Mouse (Mus musculus) heart, embryonic 11.5 days (tissue): ENCODE results near the gene Osbpl9. TPM values are rescaled to one million over a fixed set of nuclear protein-coding genes. Genes with fewer than 3 reads are reported as not detected.

ENCODE experiments used
- ATAC-seq: fragments of 200-750 bp; cut with Nextera tagmentation; replicated peaks from 2 replicates; pipeline ENCODE4 v1.8.0; 2017; ENCODE audit warnings: moderate library complexity; ENCODE audit not compliant: insufficient number of reproducible peaks, low FRiP score, low TSS enrichment
- H3K27ac ChIP-seq: fragments of 300-500 bp; sonication (generic); 2 replicates; pipeline ENCODE4 v1.5.1; 2014; ENCODE audit warnings: mild to moderate bottlenecking, low read depth, low read length
- H3K27me3 ChIP-seq: fragments of 300-500 bp; sonication (generic); 2 replicates; pipeline ENCODE4 v1.6.1; 2014; ENCODE audit warnings: mild to moderate bottlenecking, low read length, mixed read lengths; ENCODE audit not compliant: control insufficient read depth, insufficient read depth
- H3K36me3 ChIP-seq: fragments of 300-500 bp; sonication (generic); 2 replicates; pipeline ENCODE4 v1.6.1; 2014; ENCODE audit warnings: mild to moderate bottlenecking, low read length, moderate library complexity, mixed read lengths; ENCODE audit not compliant: control insufficient read depth, insufficient read depth
- H3K4me1 ChIP-seq: fragments of 300-500 bp; sonication (generic); 2 replicates; pipeline ENCODE4 v1.6.1; 2014; ENCODE audit warnings: low read length; ENCODE audit not compliant: control insufficient read depth, insufficient read depth
- H3K4me2 ChIP-seq: fragments of 300-500 bp; sonication (generic); 2 replicates; pipeline ENCODE4 v1.6.1; 2014; ENCODE audit warnings: mild to moderate bottlenecking, moderate library complexity
- H3K4me3 ChIP-seq: fragments of 300-500 bp; sonication (generic); 2 replicates; pipeline ENCODE4 v1.5.1; 2014; ENCODE audit warnings: low read depth, low read length
- H3K9ac ChIP-seq: fragments of 300-500 bp; sonication (generic); 2 replicates; pipeline ENCODE4 v1.6.1; 2014; ENCODE audit warnings: mild to moderate bottlenecking, low read depth, low read length, moderate library complexity
- H3K9me3 ChIP-seq: fragments of 300-500 bp; sonication (generic); replicated peaks from 2 replicates; pipeline ENCODE4 v1.6.1; 2016; ENCODE audit warnings: low read length; ENCODE audit not compliant: control insufficient read depth
- WGBS: fragments of 180-500 bp; shearing (Covaris S2); extraction: QIAGEN DNeasy Blood & Tissue Kit; methylation state at CpG from one replicate; pipeline ENCODE4 v1.1.7; 2014; ENCODE audit not compliant: insufficient replicate concordance; 5-methylcytosine and 5-hydroxymethylcytosine counted together
- polyA plus RNA-seq: library from polyadenylated mRNA; unstranded; fragments of >200 nt; fragmentation: Nextera tagmentation; extraction: Ambion mirVana; gene quantifications from 2 replicates; pipeline ENCODE4 v1.2.1, GENCODE M21; 2014

The Osbpl9 gene
- polyA plus RNA-seq, 1 experiment from 2014 or later: 46.2 TPM

DNA sequence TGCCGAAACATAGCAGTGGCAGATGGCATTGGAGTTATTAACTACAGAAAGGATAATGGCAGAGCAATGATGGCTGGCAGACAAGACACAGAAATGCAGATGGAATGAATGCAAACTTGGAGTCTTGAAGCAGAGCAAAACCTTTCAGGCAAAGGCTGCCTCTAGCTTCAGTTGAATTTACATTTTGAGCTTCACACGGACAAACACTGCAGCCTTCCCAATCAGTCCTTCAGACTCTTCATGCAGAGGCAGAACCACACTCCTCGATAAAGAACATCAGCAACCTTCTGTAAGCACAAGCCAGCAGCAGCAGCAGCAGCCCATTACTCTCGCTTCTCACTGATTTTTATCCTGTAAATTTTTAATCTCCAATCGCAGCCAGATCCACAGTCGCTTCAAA, 46.0 kb downstream of the Osbpl9 start:
- Histone ChIP-seq H3K9ac (no peak overlapping the region), H3K4me2 (peak overlapping the region; percentile 62), H3K27me3 (no peaks in the 10 kb centered on the region), H3K4me1 (peaks cover 14% of the 10 kb centered on the region), H3K4me3 (no peak overlapping the region), H3K36me3 (no peaks in the 10 kb centered on the region), H3K27ac (no peak overlapping the region), H3K9me3 (no peaks in the 10 kb centered on the region)
- WGBS: 79% methylated on average over 6 of the region's 6 CpGs
- ATAC-seq: no peak

DNA sequence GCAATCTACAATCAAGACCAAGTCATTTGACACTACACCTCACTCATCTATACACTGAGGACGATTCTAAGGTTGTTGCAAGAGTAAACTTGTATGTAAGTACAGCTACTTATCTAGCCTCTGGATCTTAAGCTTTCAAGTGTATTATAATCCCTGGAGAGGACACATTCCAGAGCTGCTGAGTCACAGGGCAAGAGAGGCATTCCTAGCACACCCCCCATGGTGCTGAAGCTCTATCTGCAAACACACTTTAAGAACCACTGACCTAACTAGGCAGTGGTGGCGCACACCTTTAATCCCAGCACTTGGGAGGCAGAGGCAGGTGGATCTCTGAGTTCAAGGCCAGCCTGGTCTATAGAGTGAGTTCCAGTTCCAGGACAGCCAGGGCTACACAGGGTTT, 51.9 kb downstream of the Osbpl9 start:
- Histone ChIP-seq H3K9me3 (no peaks in the 10 kb centered on the region), H3K4me1 (peaks cover 4% of the 10 kb centered on the region; the same call in 1 of the 2 replicates), H3K4me2 (no peak overlapping the region), H3K27ac (no peak overlapping the region), H3K36me3 (no peaks in the 10 kb centered on the region), H3K9ac (no peak overlapping the region), H3K27me3 (no peaks in the 10 kb centered on the region), H3K4me3 (no peak overlapping the region)
- no peak for ATAC-seq
- 54% methylated on average over 2 of the region's 2 CpGs for WGBS

DNA sequence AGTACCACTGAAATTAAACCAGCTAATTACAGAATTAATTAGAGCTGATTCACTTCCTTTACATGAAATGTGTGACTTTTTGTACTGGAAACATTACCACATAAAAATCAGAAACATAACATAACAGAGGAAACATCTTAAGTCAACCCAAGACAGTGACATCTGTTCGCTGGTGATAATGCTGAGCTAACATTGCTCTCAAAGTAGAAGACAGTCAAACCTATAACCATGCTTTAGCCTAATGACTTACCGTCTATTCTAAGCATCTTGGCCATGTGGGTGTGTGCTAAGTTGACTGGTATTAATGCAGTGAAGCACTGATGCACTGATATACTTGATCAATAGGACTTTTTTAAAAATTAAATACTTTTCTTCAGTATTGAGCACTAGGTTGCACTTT, 52.7 kb downstream of the Osbpl9 start:
- H3K9ac ChIP-seq: no peak overlapping the region
- H3K27me3 ChIP-seq: no peaks in the 10 kb centered on the region
- no peak overlapping the region for H3K4me2 ChIP-seq
- H3K36me3 ChIP-seq: no peaks in the 10 kb centered on the region
- ATAC-seq: no peak
- H3K9me3 ChIP-seq: no peaks in the 10 kb centered on the region
- no peak overlapping the region for H3K27ac ChIP-seq
- WGBS: 77% methylated on average over 2 of the region's 2 CpGs
- H3K4me3 ChIP-seq: no peak overlapping the region
- peaks cover 4% of the 10 kb centered on the region; the same call in 1 of the 2 replicates for H3K4me1 ChIP-seq

DNA sequence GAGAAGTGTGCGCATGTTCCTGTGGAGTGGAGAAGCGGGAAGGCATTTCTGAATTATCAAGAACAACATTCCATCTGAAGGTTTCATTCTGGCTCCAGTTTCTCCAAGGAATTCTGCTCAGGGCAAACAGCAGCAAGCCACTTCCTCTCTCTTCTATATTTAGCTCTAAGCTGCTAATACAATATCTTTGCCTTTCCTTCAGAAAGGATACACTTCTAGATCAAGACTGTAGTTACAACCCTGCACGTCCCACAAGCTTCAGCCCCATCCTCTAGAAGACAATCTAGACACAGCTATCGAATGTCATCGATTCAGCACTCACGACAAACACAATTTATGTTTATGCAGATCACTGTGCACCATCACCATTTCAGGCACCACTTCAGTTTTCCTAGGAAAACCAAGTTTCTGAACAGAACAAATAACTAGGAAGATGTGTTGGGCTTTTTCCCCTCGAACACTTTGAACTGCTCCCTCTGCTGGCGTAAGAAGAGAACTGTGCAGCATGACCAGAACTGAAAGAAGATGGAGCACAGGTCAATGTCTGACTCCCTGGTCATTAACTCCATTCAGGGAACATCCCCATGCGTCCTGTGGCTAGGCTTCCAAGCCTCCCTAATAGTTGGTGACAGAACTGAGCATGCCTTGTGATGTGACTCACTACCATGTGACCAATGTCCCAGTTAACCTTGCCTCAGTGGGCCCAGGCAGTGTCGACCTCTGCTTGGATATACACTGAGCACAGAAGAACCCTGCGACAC, 54.6 kb downstream of the Osbpl9 start:
- H3K9ac ChIP-seq: no peak overlapping the region; the same call in 1 of the 2 replicates
- peaks cover 11% of the 10 kb centered on the region; the same call in 1 of the 2 replicates for H3K4me1 ChIP-seq
- peak; percentile 49; the same call in 1 of the 2 replicates for ATAC-seq
- no peaks in the 10 kb centered on the region for H3K27me3 ChIP-seq
- H3K36me3 ChIP-seq: no peaks in the 10 kb centered on the region
- H3K4me2 ChIP-seq: peak overlapping the region; percentile 50
- H3K9me3 ChIP-seq: no peaks in the 10 kb centered on the region
- H3K27ac ChIP-seq: peak overlapping the region; percentile 54
- WGBS: 41% methylated on average over 11 of the region's 11 CpGs
- H3K4me3 ChIP-seq: no peak overlapping the region

DNA sequence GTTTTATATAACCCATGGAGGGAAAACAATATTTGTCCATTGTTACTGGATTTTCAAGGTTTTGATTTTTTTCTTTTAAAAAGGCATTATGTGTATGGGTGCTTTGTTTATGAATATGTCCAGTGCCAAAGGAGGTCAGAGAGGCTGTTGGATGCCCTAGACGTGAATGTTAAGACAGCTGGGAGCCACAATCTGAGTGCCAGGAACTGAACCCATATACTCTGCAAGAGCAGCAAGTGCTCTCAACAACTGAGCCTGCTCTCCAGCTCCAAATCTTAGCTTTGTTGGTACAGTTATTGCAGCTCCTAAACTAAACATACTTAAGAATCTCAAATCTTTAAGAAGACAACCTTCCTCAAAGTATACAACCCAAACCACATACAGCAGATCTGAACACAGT, 59.0 kb downstream of the Osbpl9 start:
- no peak overlapping the region for H3K9ac ChIP-seq
- H3K4me2 ChIP-seq: no peak overlapping the region
- H3K4me1 ChIP-seq: peaks cover 9% of the 10 kb centered on the region; the same call in 1 of the 2 replicates
- no peaks in the 10 kb centered on the region for H3K9me3 ChIP-seq
- no peak for ATAC-seq
- H3K27me3 ChIP-seq: no peaks in the 10 kb centered on the region
- 71% methylated on average over 1 of the region's 1 CpGs for WGBS
- H3K36me3 ChIP-seq: no peaks in the 10 kb centered on the region
- no peak overlapping the region for H3K27ac ChIP-seq
- no peak overlapping the region for H3K4me3 ChIP-seq

DNA sequence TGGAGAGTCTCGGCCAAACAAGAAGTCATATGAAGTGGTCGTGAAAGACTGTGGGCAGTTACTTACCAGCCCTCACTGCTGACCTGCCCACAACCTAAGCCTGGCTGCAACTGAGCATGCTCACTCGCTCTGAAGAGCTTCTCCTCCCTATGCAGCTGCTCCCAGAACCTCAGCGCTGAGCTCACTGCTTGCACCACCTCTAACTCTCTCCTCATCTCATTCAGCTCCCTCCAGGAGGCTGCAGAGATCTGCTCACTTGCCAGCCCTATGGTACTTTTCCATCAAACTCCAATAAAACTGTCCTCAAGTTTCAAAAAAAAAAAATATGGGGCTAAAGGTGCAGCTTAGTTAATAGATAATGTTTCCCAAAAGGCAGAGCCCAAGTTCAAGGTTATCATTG, 63.5 kb downstream of the Osbpl9 start:
- Histone ChIP-seq H3K36me3 (no peaks in the 10 kb centered on the region), H3K27ac (no peak overlapping the region), H3K9me3 (no peaks in the 10 kb centered on the region), H3K27me3 (no peaks in the 10 kb centered on the region), H3K9ac (no peak overlapping the region), H3K4me3 (no peak overlapping the region), H3K4me2 (no peak overlapping the region), H3K4me1 (peaks cover 3% of the 10 kb centered on the region; the same call in 1 of the 2 replicates)
- ATAC-seq: no peak; the same call in 1 of the 2 replicates
- WGBS: 49% methylated on average over 4 of the region's 4 CpGs

DNA sequence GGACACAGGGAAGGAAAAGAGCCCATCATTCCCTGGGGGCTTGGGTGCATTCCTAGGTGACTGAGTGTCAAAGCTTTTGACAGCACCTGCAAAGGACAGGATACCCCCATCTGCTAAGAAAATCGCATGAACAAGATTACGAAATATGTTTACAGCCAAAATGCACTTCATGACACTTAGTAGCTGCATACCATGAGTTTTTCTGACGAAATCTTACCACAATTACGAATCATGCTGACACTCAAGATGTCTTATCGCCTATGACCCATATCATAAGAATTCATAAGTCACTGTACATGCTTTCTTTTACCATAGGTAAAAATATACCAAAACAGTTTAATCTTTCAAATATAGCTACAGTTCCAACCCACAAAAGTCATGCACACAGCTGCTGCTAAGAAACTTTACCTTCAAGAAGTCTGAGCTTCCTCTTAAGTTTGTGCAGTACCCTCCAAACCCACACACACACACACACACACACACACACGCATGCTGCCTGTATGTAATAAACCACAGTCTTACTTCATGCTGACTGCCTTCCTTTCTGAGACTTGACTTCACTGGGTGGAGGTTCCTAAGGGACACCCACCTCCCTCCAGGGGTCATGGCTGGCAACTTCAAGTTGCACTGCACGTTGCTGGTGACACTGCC, 65.5 kb downstream of the Osbpl9 start:
- H3K4me2 ChIP-seq: no peak overlapping the region
- H3K27me3 ChIP-seq: no peaks in the 10 kb centered on the region
- no peaks in the 10 kb centered on the region for H3K36me3 ChIP-seq
- no peaks in the 10 kb centered on the region for H3K9me3 ChIP-seq
- no peak overlapping the region for H3K27ac ChIP-seq
- H3K4me1 ChIP-seq: peaks cover 3% of the 10 kb centered on the region; the same call in 1 of the 2 replicates
- no peak overlapping the region for H3K9ac ChIP-seq
- H3K4me3 ChIP-seq: no peak overlapping the region
- WGBS: 82% methylated on average over 7 of the region's 7 CpGs
- no peak for ATAC-seq

DNA sequence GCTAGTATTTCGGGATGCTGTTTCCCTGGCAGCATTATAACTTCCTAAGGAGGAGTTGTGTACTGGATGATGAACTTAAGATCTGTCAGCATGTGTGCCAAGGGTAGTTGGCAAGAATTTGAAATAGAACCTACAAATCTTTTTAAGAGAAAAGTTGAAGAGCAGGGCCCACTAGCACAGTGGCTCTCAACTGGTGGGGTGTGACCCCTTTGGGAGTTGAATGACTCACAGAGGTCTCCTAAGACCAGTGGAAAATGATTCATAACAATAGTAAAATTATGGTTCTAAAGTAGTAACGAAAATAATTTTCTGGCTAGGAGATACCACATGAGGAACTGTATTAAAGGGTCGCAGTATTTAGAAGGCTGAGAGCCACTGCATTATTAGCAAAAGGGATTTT, 67.1 kb downstream of the Osbpl9 start:
- Histone ChIP-seq H3K9me3 (no peaks in the 10 kb centered on the region), H3K4me2 (no peak overlapping the region), H3K4me3 (no peak overlapping the region), H3K9ac (no peak overlapping the region), H3K36me3 (no peaks in the 10 kb centered on the region), H3K27ac (no peak overlapping the region), H3K27me3 (no peaks in the 10 kb centered on the region), H3K4me1 (peaks cover 3% of the 10 kb centered on the region; the same call in 1 of the 2 replicates)
- no peak for ATAC-seq
- 88% methylated on average over 3 of the region's 3 CpGs for WGBS
